Mouse (Mus musculus): ENCODE measurements around the gene Elf2.
"Not testable (repeated sequence)": the region's sequence is repeated elsewhere in the genome, so short reads cannot be mapped to it uniquely, and the experiment has no call there.

Gene Elf2

GRCm38 (mm10) chr3:51358660-51359557 lies 18.4 kb upstream of the Elf2 start:
- DNase-seq, result peak; percentile 54

GRCm38 (mm10) chr3:51358181-51358580 lies 17.7 kb upstream of the Elf2 start:
- DNase-seq, result peak; percentile 49

GRCm38 (mm10) chr3:51357624-51358023 lies 17.2 kb upstream of the Elf2 start:
- DNase-seq, result no peak

- DNase-seq, result no peak
These were observed 16.6 kb upstream of the Elf2 start for GRCm38 (mm10) chr3:51357078-51357477.

- not testable (repeated sequence) for DNase-seq
These were observed 14.5 kb upstream of the Elf2 start for GRCm38 (mm10) chr3:51354956-51355355.

- DNase-seq, result no peak
These were observed 13.6 kb upstream of the Elf2 start for GRCm38 (mm10) chr3:51354034-51354427.

GRCm38 (mm10) chr3:51353325-51354033 lies 13.0 kb upstream of the Elf2 start:
- peak; percentile 62 for DNase-seq

- DNase-seq, result no peak
These were observed 10.3 kb upstream of the Elf2 start for GRCm38 (mm10) chr3:51350806-51351205.

- no peak for DNase-seq
These were observed 8.3 kb upstream of the Elf2 start for GRCm38 (mm10) chr3:51348646-51349238.

GRCm38 (mm10) chr3:51345017-51345416 lies 4.6 kb upstream of the Elf2 start:
- DNase-seq, result not testable (repeated sequence)

GRCm38 (mm10) chr3:51344182-51344581 lies 3.7 kb upstream of the Elf2 start:
- DNase-seq, result peak; percentile 39

GRCm38 (mm10) chr3:51343260-51343659 lies 2.8 kb upstream of the Elf2 start:
- DNase-seq, result peak; percentile 36

GRCm38 (mm10) chr3:51342152-51342551 lies 1.7 kb upstream of the Elf2 start:
- peak; percentile 34 for DNase-seq

GRCm38 (mm10) chr3:51341268-51342081 lies 1.0 kb upstream of the Elf2 start:
- peak; percentile 76 for DNase-seq

GRCm38 (mm10) chr3:51339734-51340551 lies 520 bp downstream of the Elf2 start:
- peak; percentile 52 for DNase-seq

- DNase-seq, result peak; percentile 32
These were observed 1.1 kb downstream of the Elf2 start for GRCm38 (mm10) chr3:51339378-51339733.

GRCm38 (mm10) chr3:51335378-51335777 lies 5.1 kb downstream of the Elf2 start:
- no peak for DNase-seq

- no peak for DNase-seq
These were observed 6.5 kb downstream of the Elf2 start for GRCm38 (mm10) chr3:51333950-51334349.

- no peak for DNase-seq
These were observed 7.1 kb downstream of the Elf2 start for GRCm38 (mm10) chr3:51333234-51333889.

- DNase-seq, result no peak
These were observed 10.4 kb downstream of the Elf2 start for GRCm38 (mm10) chr3:51330086-51330485.

- DNase-seq, result no peak
These were observed 11.9 kb downstream of the Elf2 start for GRCm38 (mm10) chr3:51328546-51328945.

Measured in cerebellum, adult 9-10 months (tissue).